Mouse (Mus musculus) embryo, embryonic 11 days (tissue): ENCODE data around the gene Actr8.
A peak's percentile ranks its signal among the peaks of the same experiment; 100 is the strongest.

Source experiments
- DNase-seq: peaks from one replicate; pipeline ENCODE4 v3.0.0-alpha.2; 2015

Actr8 gene

DNA sequence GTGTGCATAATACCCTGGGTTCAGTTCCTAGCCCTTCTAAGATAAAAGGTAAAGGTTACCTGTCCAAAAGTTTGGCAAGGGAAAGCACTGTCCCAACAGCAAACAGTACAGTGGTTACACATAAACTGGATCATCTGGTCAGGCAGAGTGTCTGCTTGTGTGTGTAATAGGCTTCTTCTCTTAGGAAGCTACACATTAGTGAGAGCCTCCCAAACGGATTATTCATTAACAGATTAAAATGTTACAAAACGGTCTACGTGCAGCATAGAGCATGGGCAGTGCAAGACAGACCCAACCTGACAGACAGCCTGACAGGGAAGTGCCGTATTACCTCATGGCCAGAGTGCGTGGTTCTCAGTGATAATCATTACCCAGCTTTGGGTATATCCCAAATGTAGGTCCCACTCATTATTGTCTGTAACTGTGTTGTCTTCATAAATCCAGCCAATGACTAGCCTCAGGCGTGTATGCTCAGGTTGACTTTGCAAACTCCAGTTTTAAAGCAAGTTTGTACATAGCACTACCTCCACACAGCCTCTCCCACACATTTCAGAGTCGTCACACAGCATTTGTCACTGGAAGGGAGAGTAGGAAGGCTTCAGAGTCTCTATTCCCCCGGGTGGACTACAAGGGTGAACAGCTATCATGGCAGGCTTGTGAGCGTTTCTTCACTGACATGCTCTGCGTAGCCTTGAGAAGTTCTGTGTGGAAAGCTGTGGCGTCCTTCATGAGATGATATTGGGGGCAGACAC is 18.0 kb downstream of the Actr8 start:
- no peak for DNase-seq

DNA sequence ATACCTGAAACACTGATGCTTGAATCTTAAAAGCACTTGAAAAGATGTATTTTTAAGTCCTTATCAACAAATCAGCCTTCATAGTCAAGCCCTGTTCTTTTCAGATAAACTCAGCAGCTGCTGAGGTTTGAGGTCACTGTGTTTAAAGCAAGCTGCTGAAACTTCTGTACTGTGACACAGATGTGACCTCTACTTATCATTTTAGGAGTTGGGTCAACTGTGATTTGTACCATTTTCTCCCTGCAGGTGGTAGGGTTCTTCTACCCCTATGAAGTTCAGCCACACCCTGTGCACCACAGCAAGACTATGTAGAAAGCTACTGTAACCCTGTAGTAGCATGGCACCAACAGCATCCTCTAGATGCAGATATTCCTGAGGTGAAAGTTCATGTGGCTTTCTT is 19.2 kb downstream of the Actr8 start:
- DNase-seq, result no peak

DNA sequence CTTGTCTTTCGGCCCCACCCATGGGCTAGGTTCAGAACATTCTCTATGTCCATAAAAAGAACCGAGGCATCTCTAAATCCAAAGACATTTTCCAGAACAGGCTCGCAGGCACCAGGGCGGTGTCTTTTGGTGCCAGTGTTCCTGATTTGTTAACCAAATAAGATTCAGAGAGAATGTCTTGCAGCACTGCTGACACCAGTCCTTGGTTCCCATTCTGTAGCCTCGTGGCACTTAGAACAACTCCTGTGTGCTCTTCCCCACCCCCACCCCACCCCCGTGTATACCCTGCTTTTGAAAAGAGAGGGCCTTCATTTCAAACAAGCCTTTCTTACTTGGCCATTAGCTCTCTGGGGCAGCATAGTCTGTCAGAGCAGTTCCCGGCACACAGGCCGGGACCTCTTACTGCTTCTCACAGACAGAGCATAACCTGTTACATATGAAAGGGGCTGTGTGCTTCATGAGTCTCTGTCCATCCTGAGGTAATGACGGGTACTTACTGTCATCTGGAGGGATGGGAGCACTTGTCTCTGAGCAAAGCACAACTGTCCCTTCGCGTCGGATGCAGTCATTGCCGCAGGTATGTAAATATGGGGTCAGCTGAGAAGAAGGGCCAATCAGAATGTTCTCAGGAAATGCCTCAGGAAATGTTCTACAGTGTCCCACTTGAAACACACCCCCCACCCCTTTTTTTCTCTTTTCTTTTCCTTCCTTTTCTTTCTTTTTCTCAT is 20.8 kb downstream of the Actr8 start:
- no peak for DNase-seq

DNA sequence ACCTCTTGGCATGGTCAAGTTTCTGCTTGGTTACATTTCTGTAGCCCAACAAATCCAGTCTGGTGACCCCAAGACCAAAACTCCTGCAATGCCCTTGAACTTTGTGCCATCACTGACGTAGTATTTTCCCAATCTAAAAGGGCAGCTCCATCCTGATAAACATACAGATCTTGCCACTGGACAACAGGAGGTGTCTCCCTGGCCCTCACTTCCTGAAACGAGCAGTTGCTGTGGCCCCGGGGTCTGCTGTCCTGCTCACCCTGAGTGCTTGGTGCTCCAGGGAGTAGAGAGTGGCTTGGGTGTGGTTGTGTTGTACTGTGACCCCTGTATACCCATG is 21.3 kb downstream of the Actr8 start:
- DNase-seq, result no peak

DNA sequence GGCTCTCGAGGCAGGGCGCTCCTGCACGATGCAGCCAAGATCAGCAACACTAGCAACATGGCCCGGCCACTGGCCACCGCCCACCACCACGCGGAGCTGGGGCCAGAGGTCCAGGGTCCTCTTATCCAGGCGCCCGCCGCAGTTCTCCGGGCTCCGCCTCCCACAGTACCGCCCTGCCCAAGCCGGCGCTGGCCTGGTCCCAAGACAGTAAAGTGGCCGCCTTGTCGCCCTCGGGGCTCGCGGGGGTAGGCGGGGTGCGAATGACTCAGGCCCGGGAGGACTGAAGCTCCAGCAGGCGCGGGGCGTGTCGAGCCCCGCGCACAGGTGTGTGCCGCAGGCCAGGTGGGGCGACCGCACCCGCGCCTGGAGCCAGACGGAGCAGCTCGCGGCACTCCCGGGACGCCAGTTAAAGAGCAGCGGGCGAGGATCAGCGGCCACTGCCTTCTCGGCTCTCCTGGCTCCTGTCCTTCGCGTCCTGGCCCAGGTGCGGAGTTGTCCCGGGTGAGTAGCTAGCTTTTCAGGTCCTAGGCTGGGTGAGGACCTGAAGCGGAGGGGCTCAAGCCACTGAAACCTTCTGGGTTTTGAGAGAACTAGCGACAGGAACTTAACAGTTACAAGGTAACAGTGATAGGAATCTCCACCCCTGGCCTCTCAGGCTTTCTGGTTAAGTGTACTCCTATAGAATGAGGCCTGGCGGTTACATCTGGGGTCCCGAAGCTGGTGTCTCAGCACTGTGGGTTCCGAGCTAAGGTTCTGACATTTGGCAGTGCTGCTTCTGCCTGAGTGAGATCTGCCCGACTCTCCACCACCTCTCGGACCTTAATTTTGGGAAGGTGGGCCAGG is 30.8 kb downstream of the Actr8 start, which contains the start of the genes Il17rb and Chdh:
Gene Il17rb (minus strand): TSS at position 164 of the 843 bp plus-strand sequence.
Gene Chdh (plus strand): TSS at position 291 of the 843 bp plus-strand sequence.
- DNase-seq, result peak; percentile 58

DNA sequence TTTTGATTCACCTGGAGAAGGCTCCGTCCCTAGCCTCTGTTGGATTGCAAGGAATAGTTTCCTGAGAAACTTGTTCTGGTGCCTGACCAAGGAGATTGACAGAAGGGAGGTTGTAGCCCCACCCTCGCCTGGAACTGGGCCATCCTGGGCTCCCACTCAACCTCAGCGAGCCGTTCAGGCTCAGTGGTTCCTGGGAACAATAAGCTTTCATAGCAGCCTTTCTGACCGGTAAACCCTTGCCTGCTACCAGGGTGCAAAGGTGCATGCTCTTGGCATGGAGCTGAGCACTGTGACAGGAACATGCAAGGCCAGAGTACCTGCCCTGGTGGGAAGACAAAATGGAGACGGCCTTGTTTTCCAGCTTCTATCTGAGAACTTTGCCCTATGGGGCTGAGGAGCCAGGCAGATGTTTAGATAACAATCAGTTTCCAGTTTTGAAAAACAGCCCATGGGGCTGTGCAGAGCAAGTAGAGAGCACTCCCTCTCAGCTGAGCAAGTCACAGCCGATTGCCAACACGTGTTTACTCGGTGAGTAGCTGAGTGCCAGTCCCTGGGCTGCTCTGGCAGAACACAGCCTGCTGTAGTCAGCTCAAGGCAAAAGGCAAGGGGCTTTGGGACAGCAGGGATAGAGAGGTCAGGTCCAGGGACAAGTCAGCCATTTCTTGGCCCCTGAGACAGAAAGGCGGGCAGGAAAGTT is 31.9 kb downstream of the Actr8 start:
- no peak for DNase-seq

DNA sequence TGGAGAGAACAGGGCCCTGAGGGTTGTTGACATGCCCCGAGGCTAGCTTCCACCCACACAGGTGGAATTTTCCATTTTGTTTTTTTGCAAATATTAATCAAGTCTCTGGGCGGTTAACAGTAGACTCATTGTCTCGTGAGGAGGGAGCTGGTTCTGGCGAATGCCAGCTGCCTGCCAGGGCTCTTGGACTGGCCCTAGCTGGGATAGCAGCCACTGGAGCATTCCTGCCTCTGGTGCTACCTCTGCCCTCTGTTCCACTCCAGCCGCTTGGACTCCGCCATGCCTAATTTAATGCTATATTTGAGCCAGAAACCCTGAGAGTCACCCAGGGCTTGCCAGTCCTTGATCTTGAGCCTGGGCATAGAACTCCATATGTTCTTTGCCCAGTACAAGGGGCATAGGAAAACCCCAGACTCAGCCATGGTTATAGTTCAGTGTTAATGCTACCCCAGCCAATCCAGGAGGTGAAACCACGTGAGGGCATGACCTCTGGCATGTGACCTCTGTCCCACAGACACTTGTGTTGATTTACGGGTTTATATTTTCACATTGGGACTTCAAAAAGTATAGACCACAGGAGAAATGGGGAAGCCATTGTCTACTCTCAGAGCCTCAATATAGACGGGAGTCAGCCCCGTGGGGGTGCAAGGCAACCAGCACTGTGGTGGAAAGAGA is 33.9 kb downstream of the Actr8 start:
- DNase-seq, result no peak

DNA sequence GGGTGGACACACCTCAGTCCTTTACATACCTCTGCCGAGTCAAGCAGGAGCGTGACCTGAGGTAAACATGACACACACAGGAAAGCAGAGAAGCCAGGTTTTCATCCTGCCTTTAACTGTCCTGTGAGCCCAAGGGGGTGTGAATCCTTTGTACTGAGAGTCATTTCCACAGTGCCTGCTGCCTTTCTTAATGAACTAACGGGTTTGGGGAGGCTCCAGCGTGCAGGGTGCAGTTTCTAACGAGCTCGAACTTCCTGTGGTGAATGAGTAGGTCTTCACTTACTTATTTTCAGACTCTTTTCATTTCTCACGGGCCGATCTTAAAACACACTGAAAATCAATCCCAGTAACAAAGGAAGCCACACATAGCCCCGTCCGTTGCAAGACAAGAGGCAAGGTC is 36.4 kb downstream of the Actr8 start:
- DNase-seq, result no peak

DNA sequence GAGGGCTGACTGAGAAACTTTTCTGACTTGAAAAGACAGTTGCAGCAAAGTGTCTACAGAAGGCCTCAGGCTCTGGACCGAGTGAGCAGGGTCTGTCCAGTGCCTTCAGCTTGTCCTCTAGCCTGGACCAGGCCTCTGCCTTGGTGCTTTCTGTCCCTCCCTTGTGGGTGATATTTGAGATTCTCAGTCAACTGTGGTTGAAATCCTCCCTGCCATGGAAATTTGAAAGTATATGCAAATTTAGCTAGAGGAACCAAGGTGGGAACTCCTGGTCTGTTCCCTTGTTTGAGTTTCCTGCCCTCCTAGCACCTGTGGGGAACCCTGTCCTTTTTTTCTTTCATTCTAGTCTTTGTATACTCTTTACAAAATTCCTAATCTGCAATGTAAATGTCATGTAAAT is 36.9 kb downstream of the Actr8 start:
- no peak for DNase-seq

DNA sequence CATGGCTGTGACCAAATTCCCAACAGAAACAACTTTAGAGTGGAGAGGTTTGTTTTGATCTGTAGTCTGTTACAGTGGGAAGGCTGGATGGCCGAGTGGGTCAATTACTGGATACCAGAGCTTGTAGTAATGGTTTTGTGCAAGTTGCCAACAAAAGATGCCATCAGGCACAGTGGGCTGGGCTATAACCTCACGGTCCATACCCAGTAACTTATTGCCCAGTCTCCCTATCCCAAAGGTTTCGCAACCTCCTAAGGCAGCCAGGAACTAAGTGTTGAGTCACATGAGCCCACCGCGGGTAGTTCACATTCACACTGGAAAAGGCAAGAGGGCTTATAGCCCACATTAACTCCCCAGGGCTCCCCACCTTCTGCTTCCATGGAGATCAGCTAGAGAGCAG is 38.5 kb downstream of the Actr8 start:
- no peak for DNase-seq

DNA sequence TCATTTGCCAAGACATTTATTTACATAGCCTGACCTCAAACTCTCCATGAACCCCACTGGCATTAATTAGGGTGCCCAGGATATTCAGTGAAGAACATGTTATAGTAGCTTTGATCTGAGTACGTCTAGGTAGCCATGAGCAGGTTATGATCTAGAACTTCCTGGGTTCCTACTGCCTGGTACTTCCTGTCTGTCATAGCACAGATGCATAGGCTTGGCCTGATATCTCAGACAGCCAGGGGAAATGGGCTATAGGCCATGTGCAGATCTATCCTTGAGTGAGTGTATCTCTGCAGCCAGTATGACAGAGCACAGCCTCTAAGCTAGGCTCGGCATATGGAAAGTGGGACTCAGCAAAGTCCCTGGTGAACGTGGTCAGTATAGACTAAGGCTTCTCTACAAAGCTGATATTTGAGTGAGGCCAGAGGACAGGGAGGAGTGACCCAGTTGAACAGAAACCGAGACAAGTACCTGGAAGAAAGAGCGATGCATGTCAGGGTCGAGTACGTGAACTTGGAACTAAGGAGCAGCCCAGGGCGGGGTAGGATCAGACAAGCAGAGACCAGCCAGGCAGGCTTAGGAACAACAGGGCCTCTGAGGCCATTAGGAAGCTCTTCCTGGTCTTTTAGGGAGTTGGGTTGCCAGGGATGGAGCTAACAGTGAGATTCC is 39.8 kb downstream of the Actr8 start:
- DNase-seq, result no peak

DNA sequence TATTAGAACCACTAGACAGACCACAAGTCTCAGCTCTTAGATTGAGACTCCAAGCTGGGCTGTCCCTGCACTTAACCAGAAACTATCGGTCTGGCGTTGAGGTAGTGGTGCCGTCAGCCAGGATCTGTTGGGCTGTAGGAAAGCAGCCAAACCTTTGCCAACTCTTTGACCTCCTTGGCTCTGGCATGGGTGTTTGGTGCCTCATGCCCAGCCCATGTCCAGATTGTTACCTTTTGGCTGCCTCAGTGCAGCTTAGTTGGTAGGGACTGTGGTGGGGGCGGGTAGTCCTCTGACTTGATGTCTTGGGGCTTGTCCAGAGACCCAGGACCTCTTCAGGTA is 40.3 kb downstream of the Actr8 start:
- no peak for DNase-seq

DNA sequence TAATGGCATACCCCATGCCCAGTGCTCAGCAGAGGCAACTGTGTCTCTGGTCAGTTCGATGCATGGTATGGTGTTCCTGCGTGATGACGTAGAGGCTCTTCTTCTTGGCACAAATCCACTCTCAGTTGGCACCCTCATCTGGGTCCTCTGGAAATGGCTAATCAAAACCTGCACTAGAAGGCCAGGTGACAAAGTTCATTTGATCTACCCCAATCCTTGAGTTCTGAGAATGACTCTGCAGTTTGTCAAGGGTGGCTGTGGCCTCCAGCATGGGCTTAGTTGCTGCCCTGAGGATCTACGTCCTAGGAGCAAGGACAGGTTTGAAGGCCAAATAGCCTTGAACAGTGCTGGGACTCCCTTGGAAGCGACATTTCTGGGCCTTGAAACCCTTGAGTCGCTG is 40.7 kb downstream of the Actr8 start:
- no peak for DNase-seq

DNA sequence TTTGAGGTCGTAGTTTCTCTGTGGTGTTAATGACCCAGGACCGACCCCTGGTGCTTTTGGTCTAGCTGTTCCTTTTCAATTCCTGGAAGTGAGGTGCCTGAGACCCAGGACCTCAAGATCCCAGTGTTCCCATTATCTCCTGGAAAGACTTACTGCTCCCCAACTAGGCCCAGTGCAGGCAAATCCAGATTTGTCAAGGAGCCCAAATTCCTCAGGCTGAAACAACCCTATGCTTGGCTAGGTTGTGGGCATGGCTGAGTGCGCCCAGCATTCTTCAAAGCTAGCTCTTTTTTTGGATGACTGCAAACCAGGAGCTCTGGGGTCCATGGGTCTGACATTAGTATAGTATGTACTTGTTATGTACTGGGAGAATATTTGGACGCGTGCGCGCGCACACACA is 41.2 kb downstream of the Actr8 start:
- no peak for DNase-seq

DNA sequence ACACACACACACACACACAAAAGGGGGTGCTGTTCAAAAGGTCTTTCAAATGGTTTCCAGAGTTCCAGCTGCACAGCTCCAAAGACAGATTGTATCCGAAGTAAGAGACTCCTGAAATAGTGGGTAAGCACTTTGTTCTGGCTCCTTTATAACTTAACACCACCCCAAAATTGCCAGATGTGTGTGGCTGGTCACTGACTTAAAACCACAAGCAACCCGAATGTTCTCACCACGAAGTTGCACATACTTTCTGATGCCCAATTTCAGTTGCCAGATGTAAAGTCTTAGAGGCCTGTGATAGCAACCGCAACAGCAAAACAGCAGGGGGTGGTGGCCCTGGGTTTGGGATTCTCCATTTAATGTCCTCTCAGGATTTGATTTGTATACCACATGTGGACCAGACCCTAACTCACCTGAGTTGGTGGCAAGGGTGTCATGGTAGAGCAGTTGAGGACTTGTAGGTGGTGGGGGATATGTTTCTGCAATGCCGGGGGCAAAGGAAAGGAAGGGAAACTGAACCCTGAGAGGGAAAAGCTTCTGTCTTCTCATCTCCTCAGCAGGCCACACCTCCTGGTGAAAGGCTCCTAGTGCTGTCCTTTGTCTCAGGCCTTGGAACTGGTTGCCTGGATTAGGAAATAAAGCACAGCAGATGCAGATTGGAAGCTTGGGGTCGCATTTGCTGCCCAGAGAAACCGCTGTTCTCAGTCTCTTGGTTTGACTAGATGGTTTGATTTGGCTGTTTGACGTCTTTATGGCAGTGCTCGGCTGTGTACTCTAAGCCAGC is 41.8 kb downstream of the Actr8 start:
- no peak for DNase-seq

DNA sequence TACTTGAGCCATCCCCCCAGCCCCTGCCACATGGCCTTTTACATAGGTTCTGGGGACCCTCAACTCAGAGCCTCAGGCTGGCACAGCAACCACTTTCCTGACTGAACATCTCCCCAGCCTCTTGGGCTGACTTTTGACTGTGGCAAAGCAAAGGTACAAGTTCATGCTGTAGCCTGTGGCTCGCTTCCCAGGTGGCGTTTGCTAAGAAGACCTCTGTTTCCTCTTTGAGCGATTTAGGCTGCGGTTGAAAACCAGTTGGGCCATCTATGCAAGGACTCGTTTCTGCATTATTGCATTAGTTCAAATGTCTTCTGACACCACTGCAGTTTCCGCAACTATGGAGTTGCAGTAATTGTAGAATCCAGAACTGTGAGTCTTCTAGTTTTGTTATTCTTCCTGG is 44.3 kb downstream of the Actr8 start:
- DNase-seq, result no peak

DNA sequence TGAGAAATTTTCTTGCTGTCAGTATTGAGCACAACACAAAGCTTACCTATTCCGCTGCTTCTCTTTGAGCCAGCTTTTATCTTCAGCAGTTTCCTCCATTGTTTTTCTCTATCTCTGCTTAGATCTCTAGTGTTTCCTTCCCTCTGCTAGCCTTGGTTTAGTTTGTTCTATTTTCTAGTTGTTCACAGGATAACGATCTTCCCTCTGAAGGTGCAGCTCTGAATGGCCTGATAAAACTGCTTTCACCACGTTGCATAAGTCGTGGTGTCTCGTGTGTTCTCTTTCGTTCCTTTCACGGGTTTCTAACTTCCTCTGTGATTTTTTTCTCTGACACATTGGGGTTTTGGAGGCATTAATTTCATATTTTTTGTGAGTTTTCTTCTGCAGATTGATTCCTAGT is 46.2 kb downstream of the Actr8 start:
- DNase-seq, result no peak

DNA sequence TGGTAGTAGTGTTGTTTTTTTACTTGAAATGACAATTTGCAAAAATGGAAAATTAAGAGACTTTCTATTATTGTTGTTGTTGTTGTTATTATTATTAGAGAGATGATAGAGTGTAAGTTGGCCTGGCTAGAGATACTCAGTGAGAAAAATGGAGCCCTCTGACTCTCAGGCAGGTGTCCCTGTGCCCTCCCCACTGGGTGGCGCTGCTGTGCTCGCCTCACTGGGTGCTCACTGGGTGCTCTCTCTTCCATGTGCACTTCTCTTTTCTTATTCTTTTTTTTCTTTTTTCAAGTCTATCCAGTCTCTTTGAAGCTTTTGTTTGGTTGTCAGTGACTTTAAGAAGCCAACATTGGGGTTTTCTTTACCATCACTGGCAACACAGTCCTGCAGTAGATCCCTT is 49.2 kb downstream of the Actr8 start:
- DNase-seq, result no peak

DNA sequence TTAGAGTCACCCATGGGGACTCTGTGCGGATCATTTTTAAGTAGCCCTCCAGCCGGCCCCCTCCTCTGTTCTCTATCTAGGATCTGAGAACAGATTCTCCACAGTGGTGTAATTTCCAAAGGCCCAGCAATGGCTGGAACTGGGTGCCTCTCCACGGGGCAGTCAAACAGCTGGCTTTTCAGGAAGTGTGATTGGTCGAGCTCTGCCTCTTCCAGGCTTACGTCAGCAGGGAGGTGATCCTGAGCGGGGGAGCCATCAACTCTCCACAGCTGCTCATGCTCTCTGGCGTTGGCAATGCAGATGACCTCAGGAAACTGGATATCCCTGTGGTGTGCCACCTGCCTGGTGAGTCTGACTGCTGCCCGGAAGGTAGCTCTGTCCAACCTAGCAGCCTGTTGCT is 55.3 kb downstream of the Actr8 start:
- no peak for DNase-seq

DNA sequence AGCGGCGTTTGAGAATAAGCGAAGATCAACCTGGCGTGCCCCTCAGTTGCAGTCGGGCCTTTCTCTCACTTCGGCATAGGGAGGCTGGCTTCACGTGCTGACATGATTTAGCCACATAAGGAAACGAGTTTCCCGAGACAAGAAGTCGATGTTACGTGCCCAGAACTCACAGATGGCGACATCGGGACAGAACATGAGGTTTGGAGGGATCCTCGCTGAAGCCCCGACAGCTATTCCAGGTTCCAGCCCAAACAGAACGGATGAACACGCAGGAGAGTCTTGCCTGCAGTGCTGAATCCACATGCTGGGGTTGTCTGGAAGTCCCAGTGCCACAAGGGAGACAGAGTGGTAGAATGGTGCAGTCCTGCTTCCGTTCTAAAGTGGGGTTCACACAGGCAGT is 60.3 kb downstream of the Actr8 start:
- no peak for DNase-seq

DNA sequence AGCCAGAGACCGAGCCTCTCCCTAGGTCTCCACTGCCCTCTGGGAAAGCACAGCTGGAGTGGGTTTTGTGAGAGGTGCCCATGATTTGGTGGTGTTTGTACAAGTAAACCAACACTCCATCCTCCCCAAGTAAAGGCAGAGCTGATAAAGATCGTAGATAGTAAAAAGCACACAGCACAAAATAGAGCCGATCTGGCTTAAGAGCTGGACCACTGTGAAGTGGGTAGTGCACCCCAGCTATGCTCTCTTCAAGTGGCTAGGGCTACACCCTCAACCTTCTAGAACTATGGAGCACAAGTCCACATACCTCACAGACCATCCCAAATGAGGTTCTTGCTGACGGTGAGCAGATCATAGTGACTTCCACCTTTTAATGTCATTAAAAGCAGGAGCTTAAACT is 61.3 kb downstream of the Actr8 start:
- DNase-seq, result no peak
